Mouse (Mus musculus) liver, embryonic 14.5 days (tissue): Measurements from ENCODE around the gene Adh6a. TPM values are rescaled to one million over a fixed set of nuclear protein-coding genes. Genes with fewer than 3 reads are reported as not detected.
"Not testable (repeated sequence)": the region's sequence is repeated elsewhere in the genome, so short reads cannot be mapped to it uniquely, and the experiment has no call there.

ENCODE experiments used
- ATAC-seq: fragments of 200-750 bp; cut with Nextera tagmentation; 2 replicates; pipeline ENCODE4 v1.8.0; 2017; ENCODE audit warnings: moderate number of reproducible peaks, mild to moderate bottlenecking, moderate library complexity; ENCODE audit not compliant: insufficient read depth
- DNase-seq, 3 experiments: peaks; one replicate each; pipeline ENCODE4 v3.0.0-alpha.2; 2012 to 2013; ENCODE audit warnings: low read depth in 3 of 3, low spot score in 3 of 3
- H3K27ac ChIP-seq: fragments of 300-500 bp; sonication (generic); 2 replicates; pipeline ENCODE4 v1.5.1; 2014; ENCODE audit warnings: moderate library complexity, mild to moderate bottlenecking, control low read depth, inconsistent platforms
- H3K27me3 ChIP-seq: fragments of 300-500 bp; sonication (generic); 2 replicates; pipeline ENCODE4 v1.6.1; 2014; ENCODE audit warnings: mild to moderate bottlenecking, low read length, moderate library complexity; ENCODE audit not compliant: control insufficient read depth, insufficient read depth
- H3K36me3 ChIP-seq: fragments of 300-500 bp; sonication (generic); replicated peaks from 2 replicates; pipeline ENCODE4 v1.6.1; 2014; ENCODE audit warnings: low read depth; ENCODE audit not compliant: control insufficient read depth, insufficient read depth
- H3K4me1 ChIP-seq, 2 experiments: fragments of 200-500 bp in 1 of 2; fragments of 300-500 bp in 1 of 2; sonication (generic) in 1 of 2; replicated peaks; 2 replicates each; pipeline ENCODE4 v1.6.1; 2012 to 2014; ENCODE audit warnings: antibody characterized with exemption in 1 of 2, inconsistent platforms in 1 of 2, low read length in 1 of 2; ENCODE audit not compliant: control insufficient read depth in 2 of 2, insufficient read depth in 2 of 2
- H3K4me2 ChIP-seq: fragments of 300-500 bp; sonication (generic); 2 replicates; pipeline ENCODE4 v1.6.1; 2014; ENCODE audit warnings: low read depth, mild to moderate bottlenecking, control low read depth, moderate library complexity
- H3K4me3 ChIP-seq, 2 experiments: fragments of 200-500 bp in 1 of 2; fragments of 300-500 bp in 1 of 2; sonication (generic) in 1 of 2; 2 replicates each; pipeline ENCODE4 v1.5.1; 2012 to 2014; ENCODE audit warnings: low read depth in 2 of 2, low read length in 2 of 2, mild to moderate bottlenecking in 2 of 2, control low read depth in 1 of 2, inconsistent platforms in 1 of 2, moderate library complexity in 1 of 2; ENCODE audit not compliant: insufficient read depth in 1 of 2
- H3K9ac ChIP-seq: fragments of 300-500 bp; sonication (generic); replicated peaks from 2 replicates; pipeline ENCODE4 v1.6.1; 2014; ENCODE audit warnings: mild to moderate bottlenecking, control low read depth, moderate library complexity
- H3K9me3 ChIP-seq: fragments of 300-500 bp; sonication (generic); 2 replicates; pipeline ENCODE4 v1.6.1; 2016; ENCODE audit warnings: low read length, mixed read lengths; ENCODE audit not compliant: control insufficient read depth
- CTCF ChIP-seq: IDR thresholded peaks from 2 replicates; pipeline ENCODE4 v1.5.1; 2016; ENCODE audit warnings: antibody characterized with exemption, low read depth, control low read depth
- EP300 ChIP-seq: IDR thresholded peaks from 2 replicates; pipeline ENCODE4 v1.6.1; 2016; ENCODE audit warnings: antibody characterized with exemption, low read depth
- WGBS: fragments of 180-500 bp; shearing (Covaris S2); extraction: QIAGEN DNeasy Blood & Tissue Kit; methylation state at CpG from one replicate; pipeline ENCODE4 v1.1.7; 2014; ENCODE audit not compliant: insufficient replicate concordance; 5-methylcytosine and 5-hydroxymethylcytosine counted together
- polyA plus RNA-seq, 2 experiments: library from polyadenylated mRNA; depleted of rRNA in 1 of 2; stranded (reverse) in 1 of 2; unstranded in 1 of 2; fragments of >200 nt; fragmentation: Nextera tagmentation in 1 of 2; extraction: Ambion mirVana in 1 of 2; gene quantifications; 2 replicates each; pipeline versions ENCODE4 v1.2.1 to v1.2.3; 2012 to 2014

Adh6a gene
- polyA plus RNA-seq, 2 experiments = not detected

- Histone ChIP-seq H3K4me2 (no peak overlapping the region), H3K9ac (no peak overlapping the region), H3K36me3 (no peaks in the 10 kb centered on the region), H3K4me3 (no peak overlapping the region), H3K27ac (no peak overlapping the region), H3K27me3 (no peaks in the 10 kb centered on the region), H3K4me1 (no peaks in the 10 kb centered on the region), H3K9me3 (no peaks in the 10 kb centered on the region)
- 58% methylated on average over 7 of the region's 7 CpGs for WGBS
- no peak for DNase-seq
- TF ChIP-seq CTCF = no peak
- no peak for TF ChIP-seq EP300
- ATAC-seq = no peak
These were observed 45.8 kb downstream of the Adh6a start for GRCm38 (mm10) chr3:138358856-138359255.

GRCm38 (mm10) chr3:138360721-138361120 lies 47.6 kb downstream of the Adh6a start:
- H3K27ac ChIP-seq = no peak overlapping the region
- TF ChIP-seq EP300 = no peak
- TF ChIP-seq CTCF = no peak
- no peaks in the 10 kb centered on the region for H3K36me3 ChIP-seq
- H3K4me3 ChIP-seq = no peak overlapping the region
- H3K9ac ChIP-seq = no peak overlapping the region
- H3K4me2 ChIP-seq = no peak overlapping the region
- H3K27me3 ChIP-seq = no peaks in the 10 kb centered on the region
- no peak for DNase-seq
- no peaks in the 10 kb centered on the region for H3K4me1 ChIP-seq
- no peaks in the 10 kb centered on the region for H3K9me3 ChIP-seq
- no peak for ATAC-seq
- 53% methylated on average over 4 of the region's 4 CpGs for WGBS

- TF ChIP-seq EP300 = no peak
- TF ChIP-seq CTCF = no peak
- H3K9ac ChIP-seq = no peak overlapping the region
- ATAC-seq (no peak), DNase-seq (no peak)
- no peaks in the 10 kb centered on the region for H3K9me3 ChIP-seq
- WGBS = 62% methylated on average over 2 of the region's 2 CpGs
- H3K4me1 ChIP-seq = no peaks in the 10 kb centered on the region
- H3K4me3 ChIP-seq = no peak overlapping the region
- no peaks in the 10 kb centered on the region for H3K27me3 ChIP-seq
- H3K27ac ChIP-seq = no peak overlapping the region
- H3K36me3 ChIP-seq = no peaks in the 10 kb centered on the region
- no peak overlapping the region for H3K4me2 ChIP-seq
These were observed 49.8 kb downstream of the Adh6a start for GRCm38 (mm10) chr3:138362920-138363319.

- Histone ChIP-seq H3K4me1 (no peaks in the 10 kb centered on the region), H3K4me3 (no peak overlapping the region), H3K9ac (no peak overlapping the region), H3K4me2 (no peak overlapping the region), H3K36me3 (no peaks in the 10 kb centered on the region), H3K27ac (no peak overlapping the region), H3K9me3 (no peaks in the 10 kb centered on the region), H3K27me3 (no peaks in the 10 kb centered on the region)
- no peak for DNase-seq
- no peak for ATAC-seq
- TF ChIP-seq EP300 = no peak
- TF ChIP-seq CTCF = no peak
- WGBS = 36% methylated on average over 2 of the region's 2 CpGs
These were observed 53.1 kb downstream of the Adh6a start for GRCm38 (mm10) chr3:138366181-138366580.

- no peaks in the 10 kb centered on the region for H3K9me3 ChIP-seq
- H3K4me1 ChIP-seq = no peaks in the 10 kb centered on the region
- WGBS = 53% methylated on average over 1 of the region's 1 CpGs
- no peak overlapping the region for H3K4me3 ChIP-seq
- H3K27ac ChIP-seq = no peak overlapping the region
- DNase-seq = no peak
- H3K36me3 ChIP-seq = no peaks in the 10 kb centered on the region
- H3K9ac ChIP-seq = no peak overlapping the region
- no peak for ATAC-seq
- TF ChIP-seq EP300 (no peak), CTCF (no peak)
- H3K4me2 ChIP-seq = no peak overlapping the region
- H3K27me3 ChIP-seq = no peaks in the 10 kb centered on the region
These were observed 56.5 kb downstream of the Adh6a start for GRCm38 (mm10) chr3:138369546-138369945.

- not testable (repeated sequence) for DNase-seq, H3K4me2 ChIP-seq, H3K4me3 ChIP-seq, H3K4me1 ChIP-seq, H3K27me3 ChIP-seq, H3K27ac ChIP-seq, H3K9ac ChIP-seq, H3K9me3 ChIP-seq, ATAC-seq, H3K36me3 ChIP-seq
- WGBS = 42% methylated on average over 4 of the region's 4 CpGs
These were observed 57.2 kb downstream of the Adh6a start for GRCm38 (mm10) chr3:138370289-138370688.
